Mouse (Mus musculus): ENCODE data around the gene Sorbs1. TPM values are rescaled to one million over a fixed set of nuclear protein-coding genes. Genes with fewer than 3 reads are reported as not detected.
A peak's percentile ranks its signal among the peaks of the same experiment; 100 is the strongest.

Sorbs1 gene
- polyA plus RNA-seq, 1 experiment = 13.2 TPM

DNA sequence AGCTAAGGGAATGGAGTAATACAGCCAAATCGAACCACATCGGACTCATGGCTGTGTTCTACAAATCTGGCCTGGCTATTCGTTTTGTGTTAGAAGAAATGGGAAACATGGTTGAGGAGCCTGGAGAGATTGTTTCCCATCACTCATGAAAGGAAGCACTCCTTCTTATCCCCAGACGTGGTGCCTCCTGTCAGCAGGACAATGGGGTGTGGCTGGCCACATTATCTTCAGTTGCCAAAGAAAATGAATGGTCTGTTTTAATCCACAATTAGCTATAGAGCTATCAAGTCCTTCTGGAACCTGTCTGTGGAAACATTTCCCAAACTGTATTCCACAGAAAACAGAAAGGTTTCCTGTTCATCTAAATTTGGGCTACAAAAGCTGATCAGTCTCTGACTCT is 196.6 kb downstream of the Sorbs1 start:
- H3K27me3 ChIP-seq (ENCODE audit: control insufficient read depth, insufficient read depth, low read length) = no peaks in the 10 kb centered on the region
- H3K36me3 ChIP-seq (ENCODE audit: control insufficient read depth, insufficient read depth, low read length) = peaks cover 9% of the 10 kb centered on the region
- no peak overlapping the region for H3K4me3 ChIP-seq (ENCODE audit: low read depth, low read length)
- WGBS = 74% methylated on average over 4 of the region's 4 CpGs
- TF ChIP-seq POLR2A (IDR thresholded peaks at IDR 0.05; ENCODE audit: low read depth, low read length) (no peak), CTCF (IDR thresholded peaks at IDR 0.05; ENCODE audit: extremely low read depth, insufficient read length, insufficient replicate concordance, low read depth, low read length) (no peak)
- H3K27ac ChIP-seq (ENCODE audit: insufficient read depth, low read depth, low read length) = no peak overlapping the region
- H3K4me1 ChIP-seq (ENCODE audit: control insufficient read depth, insufficient read depth, insufficient read length, low read length) = no peaks in the 10 kb centered on the region

DNA sequence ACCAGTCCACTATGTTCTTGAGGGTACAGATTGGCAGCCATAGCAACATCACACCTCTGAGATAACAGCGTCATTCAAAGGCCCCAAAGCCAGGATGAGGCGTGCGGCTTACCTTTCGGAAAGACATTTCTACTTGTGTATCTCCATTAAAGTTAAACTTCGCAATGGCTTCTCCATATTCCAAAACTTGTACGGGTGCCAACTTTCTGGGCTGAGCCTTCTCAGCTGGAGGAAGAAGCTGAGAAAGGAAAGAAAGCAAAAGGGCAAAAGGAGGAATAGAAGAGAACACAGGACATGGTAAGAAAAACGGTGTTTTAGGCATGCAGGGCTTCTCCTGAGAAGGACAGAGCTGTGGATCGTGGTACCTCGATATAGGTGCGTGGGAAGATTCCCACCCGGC is 199.3 kb downstream of the Sorbs1 start:
- H3K4me1 ChIP-seq (ENCODE audit: control insufficient read depth, insufficient read depth, insufficient read length, low read length) = no peaks in the 10 kb centered on the region
- H3K4me3 ChIP-seq (ENCODE audit: low read depth, low read length) = no peak overlapping the region
- WGBS = 86% methylated on average over 11 of the region's 11 CpGs
- no peak for TF ChIP-seq POLR2A (IDR thresholded peaks at IDR 0.05; ENCODE audit: low read depth, low read length)
- no peak for TF ChIP-seq CTCF (IDR thresholded peaks at IDR 0.05; ENCODE audit: extremely low read depth, insufficient read length, insufficient replicate concordance, low read depth, low read length)
- H3K27me3 ChIP-seq (ENCODE audit: control insufficient read depth, insufficient read depth, low read length) = no peaks in the 10 kb centered on the region
- H3K27ac ChIP-seq (ENCODE audit: insufficient read depth, low read depth, low read length) = no peak overlapping the region
- peaks cover 18% of the 10 kb centered on the region for H3K36me3 ChIP-seq (ENCODE audit: control insufficient read depth, insufficient read depth, low read length)

DNA sequence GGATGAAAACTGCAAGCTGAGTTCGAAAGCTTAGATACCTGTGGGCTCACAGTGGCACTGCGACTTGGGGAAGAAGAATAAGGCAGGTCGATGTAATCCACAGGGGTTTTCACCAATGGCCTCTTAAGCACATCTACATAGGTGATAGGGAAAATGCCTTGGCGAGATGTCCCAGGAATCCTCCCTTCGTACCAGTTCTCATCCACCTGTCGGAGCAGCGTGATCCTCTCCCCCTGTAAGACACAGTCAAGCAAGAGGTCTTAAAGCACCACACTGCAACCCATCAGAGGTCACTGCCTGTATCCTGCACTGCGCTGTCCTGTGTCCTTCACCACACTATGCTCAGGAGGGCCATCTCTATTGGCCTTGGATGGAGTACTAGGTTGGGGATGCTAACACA is 201.9 kb downstream of the Sorbs1 start:
- TF ChIP-seq POLR2A (IDR thresholded peaks at IDR 0.05; ENCODE audit: low read depth, low read length) (no peak), CTCF (IDR thresholded peaks at IDR 0.05; ENCODE audit: extremely low read depth, insufficient read length, insufficient replicate concordance, low read depth, low read length) (no peak)
- Histone ChIP-seq H3K27ac (ENCODE audit: insufficient read depth, low read depth, low read length) (no peak overlapping the region), H3K27me3 (ENCODE audit: control insufficient read depth, insufficient read depth, low read length) (no peaks in the 10 kb centered on the region), H3K36me3 (ENCODE audit: control insufficient read depth, insufficient read depth, low read length) (peaks cover 15% of the 10 kb centered on the region), H3K4me1 (ENCODE audit: control insufficient read depth, insufficient read depth, insufficient read length, low read length) (peaks cover 8% of the 10 kb centered on the region; the same call in 1 of the 2 replicates), H3K4me3 (ENCODE audit: low read depth, low read length) (no peak overlapping the region)
- WGBS = 95% methylated on average over 8 of the region's 8 CpGs

DNA sequence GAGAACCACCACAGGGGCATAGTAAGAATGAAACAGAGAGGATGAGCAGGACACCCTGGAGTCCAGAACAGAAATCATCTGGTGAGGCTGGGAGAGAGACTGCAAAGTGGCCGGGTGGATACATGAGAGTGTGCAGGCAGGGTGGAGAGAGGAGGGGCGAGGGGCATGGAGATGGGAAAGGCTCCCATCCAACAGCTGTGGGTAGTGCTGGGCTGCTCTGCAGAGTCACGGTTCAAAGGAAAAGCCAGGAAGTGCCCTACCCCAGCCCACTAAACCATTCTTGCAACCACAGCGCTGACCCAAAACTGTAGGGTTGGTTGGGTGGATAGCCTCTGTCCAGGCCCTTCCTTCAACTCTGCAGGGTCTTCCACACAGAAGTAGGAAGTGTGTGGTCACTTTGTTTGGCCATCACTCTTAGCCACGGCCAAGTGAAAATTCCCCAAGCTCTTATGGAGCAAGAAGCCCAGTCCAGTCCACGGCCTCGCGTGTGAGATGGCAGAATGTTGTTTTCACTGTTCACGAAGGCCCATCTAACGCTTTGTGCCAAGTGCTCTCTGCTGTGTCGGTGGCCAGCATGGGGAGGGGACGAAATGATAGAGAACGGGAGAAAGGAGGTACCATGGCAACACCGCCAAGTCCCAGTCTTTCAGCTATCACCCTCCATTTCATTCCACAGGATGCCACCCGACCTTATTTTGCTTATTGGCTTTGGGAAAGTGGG is 203.0 kb downstream of the Sorbs1 start:
- WGBS = 88% methylated on average over 15 of the region's 15 CpGs
- H3K4me3 ChIP-seq (ENCODE audit: low read depth, low read length) = no peak overlapping the region
- H3K4me1 ChIP-seq (ENCODE audit: control insufficient read depth, insufficient read depth, insufficient read length, low read length) = peaks cover 8% of the 10 kb centered on the region; the same call in 1 of the 2 replicates
- no peak overlapping the region for H3K27ac ChIP-seq (ENCODE audit: insufficient read depth, low read depth, low read length)
- peaks cover 15% of the 10 kb centered on the region for H3K36me3 ChIP-seq (ENCODE audit: control insufficient read depth, insufficient read depth, low read length)
- no peaks in the 10 kb centered on the region for H3K27me3 ChIP-seq (ENCODE audit: control insufficient read depth, insufficient read depth, low read length)
- TF ChIP-seq CTCF (IDR thresholded peaks at IDR 0.05; ENCODE audit: extremely low read depth, insufficient read length, insufficient replicate concordance, low read depth, low read length) (no peak), POLR2A (IDR thresholded peaks at IDR 0.05; ENCODE audit: low read depth, low read length) (no peak)

DNA sequence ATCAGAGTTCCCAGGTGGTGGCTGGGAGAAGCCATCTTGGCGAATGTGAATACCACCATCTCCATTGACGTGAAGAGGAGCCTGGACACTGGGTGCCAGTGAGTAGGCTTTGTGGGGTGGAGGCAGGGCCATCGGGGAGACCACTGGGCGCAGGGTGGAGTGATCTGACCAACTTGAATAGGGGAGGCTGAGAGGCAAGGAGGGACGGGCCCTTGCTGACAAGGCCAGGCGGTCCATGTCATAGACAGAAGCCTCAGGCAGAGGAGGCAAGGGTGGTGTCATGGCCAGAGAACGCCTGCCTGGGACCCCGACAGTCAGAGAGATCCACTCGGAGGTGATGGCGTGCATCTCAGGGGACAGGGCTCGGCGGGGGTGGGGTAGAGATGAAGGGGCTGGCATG is 203.7 kb downstream of the Sorbs1 start:
- H3K27me3 ChIP-seq (ENCODE audit: control insufficient read depth, insufficient read depth, low read length) = no peaks in the 10 kb centered on the region
- peaks cover 8% of the 10 kb centered on the region; the same call in 1 of the 2 replicates for H3K4me1 ChIP-seq (ENCODE audit: control insufficient read depth, insufficient read depth, insufficient read length, low read length)
- WGBS = 95% methylated on average over 12 of the region's 12 CpGs
- peaks cover 15% of the 10 kb centered on the region for H3K36me3 ChIP-seq (ENCODE audit: control insufficient read depth, insufficient read depth, low read length)
- no peak overlapping the region for H3K4me3 ChIP-seq (ENCODE audit: low read depth, low read length)
- TF ChIP-seq CTCF (IDR thresholded peaks at IDR 0.05; ENCODE audit: extremely low read depth, insufficient read length, insufficient replicate concordance, low read depth, low read length) (no peak), POLR2A (IDR thresholded peaks at IDR 0.05; ENCODE audit: low read depth, low read length) (no peak)
- no peak overlapping the region for H3K27ac ChIP-seq (ENCODE audit: insufficient read depth, low read depth, low read length)

DNA sequence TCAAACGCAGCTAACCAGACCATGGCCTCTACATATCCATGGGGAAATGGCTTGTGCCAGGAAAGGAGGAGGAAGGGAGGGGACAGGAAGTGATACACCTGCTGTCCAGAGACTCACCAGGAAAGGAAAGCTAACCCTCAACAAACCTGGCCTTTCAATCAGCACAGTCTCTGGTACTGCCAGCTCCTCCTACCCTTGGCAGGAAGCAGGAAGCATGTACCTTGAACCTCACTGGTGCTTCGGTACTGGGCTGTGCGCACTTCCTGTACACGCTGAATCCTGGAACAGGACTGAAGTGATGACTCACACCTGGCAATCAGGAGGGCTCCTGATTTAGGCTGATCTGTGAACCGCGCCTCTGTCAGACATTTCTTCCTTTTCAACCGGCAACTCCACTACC is 206.0 kb downstream of the Sorbs1 start:
- Histone ChIP-seq H3K4me3 (ENCODE audit: low read depth, low read length) (peak overlapping the region; percentile 38), H3K36me3 (ENCODE audit: control insufficient read depth, insufficient read depth, low read length) (peaks cover 12% of the 10 kb centered on the region; the same call in 1 of the 2 replicates), H3K27me3 (ENCODE audit: control insufficient read depth, insufficient read depth, low read length) (no peaks in the 10 kb centered on the region), H3K4me1 (ENCODE audit: control insufficient read depth, insufficient read depth, insufficient read length, low read length) (peaks cover 8% of the 10 kb centered on the region; the same call in 1 of the 2 replicates), H3K27ac (ENCODE audit: insufficient read depth, low read depth, low read length) (peak overlapping the region; percentile 93)
- no peak for TF ChIP-seq CTCF (IDR thresholded peaks at IDR 0.05; ENCODE audit: extremely low read depth, insufficient read length, insufficient replicate concordance, low read depth, low read length)
- TF ChIP-seq POLR2A (IDR thresholded peaks at IDR 0.05; ENCODE audit: low read depth, low read length) = peak; percentile 58; the same call in 1 of the 2 replicates
- WGBS = 20% methylated on average over 7 of the region's 7 CpGs

DNA sequence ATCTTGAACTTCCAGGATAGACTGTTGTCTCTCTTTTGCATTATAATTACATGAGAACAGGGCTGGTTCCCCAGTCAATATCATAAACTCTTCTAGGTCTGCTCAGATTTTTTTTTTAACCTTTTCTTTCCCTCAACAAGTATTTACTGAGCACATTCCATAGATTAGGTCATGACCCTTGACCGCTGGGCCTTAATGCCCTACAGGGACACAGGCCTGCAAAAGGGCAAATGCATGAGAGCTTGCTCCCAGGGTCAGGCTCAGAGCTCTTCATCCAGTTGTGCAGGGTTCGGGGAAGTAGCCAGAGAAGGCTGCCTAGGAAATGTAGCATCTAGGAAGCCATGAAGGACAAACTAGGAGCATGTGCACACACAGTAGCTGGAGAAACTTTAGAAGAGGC is 206.9 kb downstream of the Sorbs1 start:
- TF ChIP-seq CTCF (IDR thresholded peaks at IDR 0.05; ENCODE audit: extremely low read depth, insufficient read length, insufficient replicate concordance, low read depth, low read length) = no peak
- no peak for TF ChIP-seq POLR2A (IDR thresholded peaks at IDR 0.05; ENCODE audit: low read depth, low read length)
- no peaks in the 10 kb centered on the region for H3K27me3 ChIP-seq (ENCODE audit: control insufficient read depth, insufficient read depth, low read length)

More for the DNA sequence above, 206.9 kb downstream of the Sorbs1 start:
- peak overlapping the region; percentile 93 for H3K27ac ChIP-seq (ENCODE audit: insufficient read depth, low read depth, low read length)
- H3K4me3 ChIP-seq (ENCODE audit: low read depth, low read length) = no peak overlapping the region
- peaks cover 8% of the 10 kb centered on the region; the same call in 1 of the 2 replicates for H3K4me1 ChIP-seq (ENCODE audit: control insufficient read depth, insufficient read depth, insufficient read length, low read length)
- peaks cover 12% of the 10 kb centered on the region; the same call in 1 of the 2 replicates for H3K36me3 ChIP-seq (ENCODE audit: control insufficient read depth, insufficient read depth, low read length)
- WGBS = 87% methylated on average over 2 of the region's 2 CpGs
